Mouse (Mus musculus): Measurements from ENCODE around the gene Mtx1.
A peak's percentile ranks its signal among the peaks of the same experiment; 100 is the strongest.
"Not testable (repeated sequence)": the region's sequence is repeated elsewhere in the genome, so short reads cannot be mapped to it uniquely, and the experiment has no call there.

Gene Mtx1

GRCm38 (mm10) chr3:89242331-89242895 lies 15.5 kb upstream of the Mtx1 start:
- DNase-seq (ENCODE audit: low spot score), result peak; percentile 79

GRCm38 (mm10) chr3:89238494-89238893 lies 11.6 kb upstream of the Mtx1 start:
- DNase-seq (ENCODE audit: low spot score), result no peak

- DNase-seq (ENCODE audit: low spot score), result no peak
Measured at GRCm38 (mm10) chr3:89237682-89238081, 10.8 kb upstream of the Mtx1 start.

GRCm38 (mm10) chr3:89236516-89236915 lies 9.6 kb upstream of the Mtx1 start:
- DNase-seq (ENCODE audit: low spot score), result no peak

GRCm38 (mm10) chr3:89233562-89234110 lies 6.7 kb upstream of the Mtx1 start:
- DNase-seq (ENCODE audit: low spot score), result peak; percentile 53

GRCm38 (mm10) chr3:89232614-89233013 lies 5.7 kb upstream of the Mtx1 start:
- peak; percentile 60 for DNase-seq (ENCODE audit: low spot score)

- DNase-seq (ENCODE audit: low spot score), result no peak
Measured at GRCm38 (mm10) chr3:89231772-89232275, 4.9 kb upstream of the Mtx1 start.

- no peak for DNase-seq (ENCODE audit: low spot score)
Measured at GRCm38 (mm10) chr3:89231345-89231744, 4.5 kb upstream of the Mtx1 start.

- DNase-seq (ENCODE audit: low spot score), result no peak
Measured at GRCm38 (mm10) chr3:89230561-89230960, 3.7 kb upstream of the Mtx1 start.

GRCm38 (mm10) chr3:89229276-89229675 lies 2.4 kb upstream of the Mtx1 start:
- no peak for DNase-seq (ENCODE audit: low spot score)

- DNase-seq (ENCODE audit: low spot score), result peak; percentile 68
Measured at GRCm38 (mm10) chr3:89228836-89229235, 1.9 kb upstream of the Mtx1 start, which contains the start of gene Muc1. Gene Muc1, plus strand, starts transcription at chr3:89229057.

GRCm38 (mm10) chr3:89228180-89228549 lies 1.3 kb upstream of the Mtx1 start:
- DNase-seq (ENCODE audit: low spot score), result peak; percentile 93

GRCm38 (mm10) chr3:89227307-89228179 lies 655 bp upstream of the Mtx1 start:
- DNase-seq (ENCODE audit: low spot score), result peak; percentile 94

- DNase-seq (ENCODE audit: low spot score), result no peak
Measured at GRCm38 (mm10) chr3:89226361-89226760, 527 bp downstream of the Mtx1 start.

- no peak for DNase-seq (ENCODE audit: low spot score)
Measured at GRCm38 (mm10) chr3:89225918-89226317, 970 bp downstream of the Mtx1 start.

- DNase-seq (ENCODE audit: low spot score), result no peak
Measured at GRCm38 (mm10) chr3:89225321-89225815, 1.5 kb downstream of the Mtx1 start.

- no peak for DNase-seq (ENCODE audit: low spot score)
Measured at GRCm38 (mm10) chr3:89224796-89225195, 2.1 kb downstream of the Mtx1 start.

GRCm38 (mm10) chr3:89221167-89221566 lies 5.7 kb downstream of the Mtx1 start:
- DNase-seq (ENCODE audit: low spot score), result no peak

- DNase-seq (ENCODE audit: low spot score), result no peak
Measured at GRCm38 (mm10) chr3:89219546-89219945, 7.3 kb downstream of the Mtx1 start.

GRCm38 (mm10) chr3:89218271-89218670 lies 8.6 kb downstream of the Mtx1 start:
- peak; percentile 85 for DNase-seq (ENCODE audit: low spot score)

- not testable (repeated sequence) for DNase-seq (ENCODE audit: low spot score)
Measured at GRCm38 (mm10) chr3:89216407-89216806, 10.5 kb downstream of the Mtx1 start.

- peak; percentile 91 for DNase-seq (ENCODE audit: low spot score)
Measured at GRCm38 (mm10) chr3:89215853-89216252, 11.0 kb downstream of the Mtx1 start.

Data from lung, postnatal 25 days (tissue).